In the genomic region with DNA sequence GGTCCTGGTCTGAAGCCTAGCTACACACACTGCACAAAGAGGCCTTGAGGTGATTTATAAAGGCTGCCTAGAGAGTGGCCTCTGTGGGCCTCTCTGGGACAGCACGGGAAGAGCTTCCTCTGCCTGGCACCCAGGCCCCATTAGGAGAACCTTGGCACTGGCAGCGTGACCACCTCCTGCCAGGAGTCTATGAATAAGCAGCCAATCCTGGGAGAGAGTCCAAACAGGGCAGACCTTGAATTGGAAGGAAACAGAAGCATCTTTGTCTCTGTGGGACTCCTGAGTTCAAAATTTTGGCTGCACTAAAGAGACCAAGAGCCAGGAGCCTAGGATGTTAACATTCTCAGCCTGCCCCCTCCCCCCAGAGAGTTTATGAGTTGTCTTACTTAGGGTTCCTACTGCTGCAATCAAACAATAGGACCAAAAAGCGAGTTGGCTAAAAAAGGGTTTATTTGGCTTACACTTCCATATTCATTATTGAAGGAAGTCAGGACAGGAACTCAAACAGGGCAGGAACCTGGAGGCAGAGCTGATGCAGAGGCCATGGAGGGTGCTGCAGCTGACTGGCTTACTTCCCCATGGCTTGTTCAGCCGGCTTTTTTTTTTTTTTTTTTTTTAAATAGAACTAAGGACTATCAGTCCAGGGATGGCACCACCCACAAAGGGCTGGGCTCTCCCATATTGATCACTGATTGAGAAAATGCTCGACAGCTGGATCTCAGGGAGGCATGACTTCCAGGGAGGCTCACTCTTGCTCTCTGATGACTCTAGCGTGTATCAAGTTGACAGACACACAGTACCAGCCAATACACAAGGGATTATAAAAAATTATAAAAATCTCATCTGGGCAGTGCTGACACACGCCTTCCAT, we compare ENCODE assay signal across 9 mouse cellular contexts. TPM values are rescaled to one million over a fixed set of nuclear protein-coding genes. Genes with fewer than 3 reads are reported as not detected.
DNase-seq lines count a peak whose midpoint lies in the region; ATAC-seq lines count a peak whose summit lies in the region.
"Had no signal": no experiment of that assay in that cellular context is flagged by ENCODE, and none has a peak within 500 bp of the region (broad histone marks: within the 10 kb centered on the region; RNA-seq: fewer than 3 reads in every experiment).

No protein-coding gene starts in this region.

- no peak overlapping the region for H3K4me2 ChIP-seq in midbrain, embryonic 11.5 days
- no peak overlapping the region for H3K4me2 ChIP-seq in neural tube, embryonic 13.5 days

- no peaks in the 10 kb centered on the region for H3K9me3 ChIP-seq in midbrain, embryonic 11.5 days (ENCODE audit: control insufficient read depth, low read length)
- no peaks in the 10 kb centered on the region for H3K9me3 ChIP-seq in midbrain, embryonic 10.5 days (replicated peaks)
- no peaks in the 10 kb centered on the region for H3K9me3 ChIP-seq in neural tube, embryonic 13.5 days

- H3K9ac ChIP-seq in midbrain, embryonic 11.5 days (ENCODE audit: low read length) = no peak overlapping the region
- no peak overlapping the region for H3K9ac ChIP-seq in neural tube, embryonic 13.5 days

- intact Hi-C loops in gastrocnemius, postnatal 14 days (cut with DNase I; ENCODE audit: low total_unique reads) = no loop called here

- H3K4me1 ChIP-seq in midbrain, embryonic 11.5 days (ENCODE audit: control insufficient read depth, insufficient read depth, low read length) = peaks cover 17% of the 10 kb centered on the region
- H3K4me1 ChIP-seq in midbrain, embryonic 10.5 days = peaks cover 40% of the 10 kb centered on the region
- peaks cover 50% of the 10 kb centered on the region for H3K4me1 ChIP-seq in neural tube, embryonic 13.5 days (replicated peaks)

- no peak overlapping the region for H3K27ac ChIP-seq in midbrain, embryonic 11.5 days (ENCODE audit: low read depth, low read length)
- H3K27ac ChIP-seq in midbrain, embryonic 10.5 days (replicated peaks) = no peak overlapping the region
- peak overlapping the region; percentile 78 for H3K27ac ChIP-seq in neural tube, embryonic 13.5 days (replicated peaks)

- H3K4me3 ChIP-seq in midbrain, embryonic 11.5 days (ENCODE audit: low read depth, low read length) = no peak overlapping the region
- H3K4me3 ChIP-seq in midbrain, embryonic 10.5 days = no peak overlapping the region
- H3K4me3 ChIP-seq in neural tube, embryonic 13.5 days = no peak overlapping the region

- ATAC-seq in midbrain, embryonic 11.5 days (ENCODE audit: low FRiP score) = no peak
- ATAC-seq in neural tube, embryonic 13.5 days (ENCODE audit: low read depth) = peak; percentile 93
- ATAC-seq in inflammation-experienced regulatory T-cells, adult 6 months = no peak
- no peak for ATAC-seq in monocyte, adult 5-6 weeks (replicated peaks; ENCODE audit: insufficient number of reproducible peaks, low FRiP score, low TSS enrichment, poor library complexity, severe bottlenecking)

- H3K36me3 ChIP-seq in midbrain, embryonic 11.5 days (ENCODE audit: control insufficient read depth, insufficient read depth, low read length) = no peaks in the 10 kb centered on the region
- H3K36me3 ChIP-seq in midbrain, embryonic 10.5 days = no peaks in the 10 kb centered on the region
- H3K36me3 ChIP-seq in neural tube, embryonic 13.5 days = no peaks in the 10 kb centered on the region

- WGBS in midbrain, embryonic 11.5 days = 69% methylated on average over 7 of the region's 7 CpGs
- 68% methylated on average over 7 of the region's 7 CpGs for WGBS in midbrain, embryonic 10.5 days
- 36% methylated on average over 7 of the region's 7 CpGs for WGBS in neural tube, embryonic 13.5 days

- peak; percentile 80 for DNase-seq in midbrain, embryonic 11.5 days (ENCODE audit: low spot score, missing footprints)
- no peak for DNase-seq in midbrain, embryonic 10.5 days (ENCODE audit: low spot score)
- DNase-seq in cerebellum, adult 18-20 months = peak; percentile 89 to 95
- DNase-seq in gastrocnemius, postnatal 14 days = peak; percentile 80
- peak; percentile 83 to 88 for DNase-seq in kidney, postnatal 36 days

- H3K27me3 ChIP-seq in midbrain, embryonic 11.5 days (ENCODE audit: control insufficient read depth, insufficient read depth, low read length) = no peaks in the 10 kb centered on the region
- peaks cover 7% of the 10 kb centered on the region; the same call in 1 of the 2 replicates for H3K27me3 ChIP-seq in midbrain, embryonic 10.5 days (ENCODE audit: low read depth, poor library complexity, severe bottlenecking)
- 0 out of 2 replicates have a peak, but pooled peaks cover 4% of the 10 kb centered on the region for H3K27me3 ChIP-seq in neural tube, embryonic 13.5 days

RNA-seq across cellular contexts. Expression of a gene that starts 9.5 kb away (rescaled TPM):
- 1,438 and 1,518 TPM in 2 replicates for polyA plus RNA-seq in midbrain, embryonic 11.5 days (2014; fragmentation: Nextera tagmentation; extraction: Ambion mirVana)
- polyA plus RNA-seq in midbrain, embryonic 10.5 days (2016; fragmentation: Nextera tagmentation; extraction: Ambion mirVana) = 2,531 and 3,331 TPM in 2 replicates
- total RNA-seq in gastrocnemius, postnatal 14 days (2021) = 100 to 1,000 TPM; 371 to 430 TPM
- polyA plus RNA-seq in neural tube, embryonic 13.5 days (2015; fragmentation: Nextera tagmentation; extraction: Ambion mirVana) = 1,151 and 1,235 TPM in 2 replicates
- polyA plus RNA-seq in inflammation-experienced regulatory T-cells, adult 6 months (2017; shearing (Covaris generic)) = 100 to 1,000 TPM; 503 to 566 (median 560) TPM
- total RNA-seq in monocyte, adult 5-6 weeks (2017) = 240 to 351 TPM (median 288 TPM) in 3 replicates

RNA-seq across cellular contexts. Expression of a gene that starts 25.9 kb away (rescaled TPM):
- polyA plus RNA-seq in midbrain, embryonic 11.5 days (2014; fragmentation: Nextera tagmentation; extraction: Ambion mirVana) = 0.25 TPM in 1 of 2 replicates, not detected in the other
- polyA plus RNA-seq in midbrain, embryonic 10.5 days (2016; fragmentation: Nextera tagmentation; extraction: Ambion mirVana) = 0.12 TPM in 1 of 2 replicates, not detected in the other
- total RNA-seq in gastrocnemius, postnatal 14 days (2021) = under 1 TPM in 1 of 2 experiments, not detected in 1; 0.29 TPM
- polyA plus RNA-seq in neural tube, embryonic 13.5 days (2015; fragmentation: Nextera tagmentation; extraction: Ambion mirVana) = 0.44 TPM in 1 of 2 replicates, not detected in the other
- polyA plus RNA-seq in inflammation-experienced regulatory T-cells, adult 6 months (2017; shearing (Covaris generic)) = not detected
- not detected in 3 replicates for total RNA-seq in monocyte, adult 5-6 weeks (2017)
- polyA plus RNA-seq: large intestine, adult 2 months had no signal

RNA-seq across cellular contexts. Expression of a gene that starts 54.4 kb away (rescaled TPM):
- polyA plus RNA-seq in midbrain, embryonic 11.5 days (2014; fragmentation: Nextera tagmentation; extraction: Ambion mirVana) = 34.2 and 36.8 TPM in 2 replicates
- 24.5 and 30.7 TPM in 2 replicates for polyA plus RNA-seq in midbrain, embryonic 10.5 days (2016; fragmentation: Nextera tagmentation; extraction: Ambion mirVana)
- 10 to 100 TPM; 44.4 to 52.1 TPM for total RNA-seq in gastrocnemius, postnatal 14 days (2021)
- polyA plus RNA-seq in neural tube, embryonic 13.5 days (2015; fragmentation: Nextera tagmentation; extraction: Ambion mirVana) = 41.2 and 50.0 TPM in 2 replicates
- polyA plus RNA-seq in inflammation-experienced regulatory T-cells, adult 6 months (2017; shearing (Covaris generic)) = 10 to 100 TPM; 10.1 to 32.0 (median 28.4) TPM
- 11.1 to 34.3 TPM (median 14.5 TPM) in 3 replicates for total RNA-seq in monocyte, adult 5-6 weeks (2017)
